Mouse (Mus musculus) E14TG2a.4 (cell line): ENCODE results near the gene Wdfy1.

Experiments used
- H3K27me3 ChIP-seq: 2 replicates; pipeline ENCODE4 v1.6.1; 2014; ENCODE audit warnings: low read length, control low read depth; ENCODE audit not compliant: insufficient read depth
- H3K36me3 ChIP-seq: 2 replicates; pipeline ENCODE4 v1.6.1; 2014; ENCODE audit warnings: low read length, control low read depth; ENCODE audit not compliant: insufficient read depth
- H3K4me1 ChIP-seq: replicated peaks from 2 replicates; pipeline ENCODE4 v1.6.1; 2014; ENCODE audit warnings: low read depth, low read length, control low read depth
- H3K4me3 ChIP-seq: replicated peaks from 2 replicates; pipeline ENCODE4 v1.5.1; 2014; ENCODE audit warnings: mild to moderate bottlenecking, low read length
- H3K9me3 ChIP-seq: 2 replicates; pipeline ENCODE4 v1.6.1; 2014; ENCODE audit warnings: low read length, control low read depth
- CTCF ChIP-seq: conservative IDR thresholded peaks from 2 replicates; pipeline ENCODE4 v1.5.1; 2014; ENCODE audit warnings: low read length
- NANOG ChIP-seq: IDR thresholded peaks from 2 replicates; pipeline ENCODE4 v1.6.1; 2014; ENCODE audit warnings: borderline replicate concordance, low read length, mixed read lengths
- POU5F1 ChIP-seq: IDR thresholded peaks from 2 replicates; pipeline ENCODE4 v1.6.1; 2014; ENCODE audit warnings: low read length, borderline replicate concordance

The Wdfy1 gene

GRCm38 (mm10) chr1:79678117-79678684 is 97.7 kb downstream of the Wdfy1 start:
- H3K9me3 ChIP-seq, result peaks cover 30% of the 10 kb centered on the region
- H3K4me3 ChIP-seq, result no peak overlapping the region
- H3K27me3 ChIP-seq, result no peaks in the 10 kb centered on the region
- no peaks in the 10 kb centered on the region for H3K4me1 ChIP-seq
- TF ChIP-seq POU5F1 (no peak), NANOG (no peak), CTCF (no peak)
- H3K36me3 ChIP-seq, result no peaks in the 10 kb centered on the region

DNA sequence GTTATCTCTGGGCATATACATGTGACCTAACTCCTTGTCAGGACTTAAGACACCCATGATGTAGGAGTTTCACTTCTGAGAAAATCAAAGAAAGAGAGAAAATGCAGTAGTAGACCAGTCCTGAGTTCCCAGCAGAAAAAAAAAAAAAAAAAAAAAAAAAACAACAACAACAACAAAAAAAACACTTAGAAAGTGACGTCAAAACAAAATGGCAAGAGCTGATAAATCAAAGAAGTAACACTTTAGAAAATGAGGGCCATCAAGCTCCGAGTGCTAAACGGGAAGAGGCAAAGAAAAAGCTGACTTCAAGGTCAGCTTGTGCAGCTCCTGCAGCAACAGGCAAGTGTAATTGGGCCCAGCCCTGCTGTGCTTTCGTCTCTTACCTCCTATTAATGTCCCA is 100.2 kb downstream of the Wdfy1 start:
- TF ChIP-seq CTCF, result no peak
- no peak for TF ChIP-seq NANOG
- no peak for TF ChIP-seq POU5F1
- Histone ChIP-seq H3K27me3 (peaks cover 10% of the 10 kb centered on the region), H3K4me1 (no peaks in the 10 kb centered on the region; the same call in 1 of the 2 replicates), H3K4me3 (no peak overlapping the region), H3K9me3 (peaks cover 48% of the 10 kb centered on the region), H3K36me3 (no peaks in the 10 kb centered on the region)

DNA sequence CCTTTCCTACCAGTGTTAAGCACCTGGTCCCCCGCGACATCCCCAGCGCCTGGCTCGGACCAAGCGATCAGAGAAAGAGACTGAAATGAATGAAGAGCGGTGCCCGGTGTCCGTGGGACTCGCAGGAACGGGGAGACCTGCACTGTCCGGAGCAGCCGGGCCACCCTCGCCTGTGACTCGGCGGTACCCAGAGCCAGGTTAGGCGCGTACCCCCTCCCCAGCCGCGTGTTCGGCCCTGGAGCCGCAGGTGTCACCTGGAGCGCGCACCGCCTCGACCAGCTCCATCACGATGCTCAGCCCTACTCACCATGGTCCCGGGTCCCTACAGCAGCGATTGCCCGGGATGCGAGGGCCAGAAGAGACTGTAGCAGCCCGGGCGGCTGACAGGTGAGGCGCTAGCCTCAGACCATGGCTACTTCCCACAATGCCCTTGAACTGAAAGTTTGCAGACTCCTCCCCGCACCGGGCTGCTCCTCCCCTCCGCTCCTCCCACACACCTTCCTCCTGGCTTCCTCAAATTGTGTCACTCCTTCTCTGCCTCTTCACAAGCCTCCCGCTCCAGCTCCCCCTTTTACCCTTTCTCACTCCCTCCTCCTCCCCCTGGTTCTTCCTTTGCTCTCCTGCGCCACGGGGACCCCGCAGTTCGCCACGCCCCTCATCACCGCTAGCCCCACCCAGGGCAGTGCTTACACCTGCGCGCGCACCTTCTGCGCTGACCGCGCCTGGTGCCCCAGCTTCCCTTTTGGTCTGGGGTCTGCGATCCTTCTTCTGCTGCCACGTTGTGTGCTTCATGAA is 104.2 kb downstream of the Wdfy1 start, which contains the start of gene Ap1s3:
Ap1s3 (minus strand) TSS at position 430 of the 795 bp plus-strand sequence.
- H3K27me3 ChIP-seq, result peaks cover 17% of the 10 kb centered on the region
- peaks cover 54% of the 10 kb centered on the region for H3K9me3 ChIP-seq
- H3K4me3 ChIP-seq, result peak within 1 kb of the TSS; percentile 80
- H3K36me3 ChIP-seq, result no peaks in the 10 kb centered on the region
- no peaks in the 10 kb centered on the region; the same call in 1 of the 2 replicates for H3K4me1 ChIP-seq
- TF ChIP-seq POU5F1, result no peak
- TF ChIP-seq NANOG, result no peak
- no peak for TF ChIP-seq CTCF

DNA sequence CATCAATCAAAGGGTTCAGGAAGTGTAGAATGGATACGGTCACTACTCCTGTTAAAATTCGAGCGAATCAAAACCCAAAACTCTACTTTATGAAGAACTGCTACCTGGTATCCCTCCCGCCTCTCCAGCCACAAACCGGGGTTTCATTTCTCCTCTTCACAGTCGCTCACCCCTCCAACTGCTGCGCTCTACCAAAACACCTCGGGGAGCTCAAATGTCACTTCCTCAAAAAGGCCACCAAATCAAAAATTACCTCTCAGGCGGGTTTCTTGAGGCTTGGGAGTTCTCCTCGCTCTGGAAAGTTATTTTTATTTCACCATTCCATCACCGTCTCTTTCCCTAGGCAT is 104.8 kb downstream of the Wdfy1 start:
- Histone ChIP-seq H3K9me3 (peaks cover 57% of the 10 kb centered on the region), H3K27me3 (peaks cover 17% of the 10 kb centered on the region), H3K36me3 (no peaks in the 10 kb centered on the region), H3K4me3 (peak overlapping the region; percentile 80), H3K4me1 (no peaks in the 10 kb centered on the region; the same call in 1 of the 2 replicates)
- TF ChIP-seq POU5F1 (no peak), CTCF (no peak), NANOG (no peak)

- no peaks in the 10 kb centered on the region; the same call in 1 of the 2 replicates for H3K4me1 ChIP-seq
Measured at GRCm38 (mm10) chr1:79669419-79669974, 106.4 kb downstream of the Wdfy1 start.

DNA sequence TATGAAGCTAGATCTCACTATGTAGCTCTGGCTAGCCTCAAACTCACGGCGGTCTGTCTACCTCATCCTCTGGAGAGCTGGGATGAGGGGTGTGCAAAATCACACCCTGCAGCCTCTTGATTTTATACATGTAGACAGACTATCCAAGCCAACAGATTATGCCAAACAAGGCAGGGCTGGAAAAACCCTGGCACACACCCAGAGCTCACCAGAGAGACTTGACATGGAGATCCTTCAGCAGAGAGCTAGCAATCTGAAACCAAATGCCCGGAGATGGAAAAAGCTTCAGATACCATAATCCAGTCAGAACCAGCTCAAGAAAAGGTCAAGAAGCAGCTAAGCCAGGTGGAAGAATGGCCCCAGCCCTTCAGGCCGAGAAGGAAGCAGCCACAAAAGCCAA is 111.0 kb downstream of the Wdfy1 start:
- H3K27me3 ChIP-seq, result no peaks in the 10 kb centered on the region
- H3K9me3 ChIP-seq, result peaks cover 19% of the 10 kb centered on the region
- H3K4me1 ChIP-seq, result no peaks in the 10 kb centered on the region
- no peaks in the 10 kb centered on the region for H3K36me3 ChIP-seq
- no peak overlapping the region for H3K4me3 ChIP-seq
- TF ChIP-seq POU5F1 (no peak), CTCF (no peak)

More at GRCm38 (mm10) chr1:79669419-79669974, 106.4 kb downstream of the Wdfy1 start:
- Histone ChIP-seq H3K4me3 (no peak overlapping the region), H3K36me3 (no peaks in the 10 kb centered on the region), H3K27me3 (peaks cover 17% of the 10 kb centered on the region), H3K9me3 (peaks cover 55% of the 10 kb centered on the region)
- TF ChIP-seq NANOG, result no peak
- no peak for TF ChIP-seq CTCF
- TF ChIP-seq POU5F1, result no peak

GRCm38 (mm10) chr1:79659598-79659997 is 116.3 kb downstream of the Wdfy1 start:
- Histone ChIP-seq H3K9me3 (no peaks in the 10 kb centered on the region; the same call in 1 of the 2 replicates), H3K4me3 (no peak overlapping the region), H3K27me3 (no peaks in the 10 kb centered on the region), H3K36me3 (no peaks in the 10 kb centered on the region), H3K4me1 (no peaks in the 10 kb centered on the region)
- no peak for TF ChIP-seq NANOG
- no peak for TF ChIP-seq CTCF
- TF ChIP-seq POU5F1, result no peak

DNA sequence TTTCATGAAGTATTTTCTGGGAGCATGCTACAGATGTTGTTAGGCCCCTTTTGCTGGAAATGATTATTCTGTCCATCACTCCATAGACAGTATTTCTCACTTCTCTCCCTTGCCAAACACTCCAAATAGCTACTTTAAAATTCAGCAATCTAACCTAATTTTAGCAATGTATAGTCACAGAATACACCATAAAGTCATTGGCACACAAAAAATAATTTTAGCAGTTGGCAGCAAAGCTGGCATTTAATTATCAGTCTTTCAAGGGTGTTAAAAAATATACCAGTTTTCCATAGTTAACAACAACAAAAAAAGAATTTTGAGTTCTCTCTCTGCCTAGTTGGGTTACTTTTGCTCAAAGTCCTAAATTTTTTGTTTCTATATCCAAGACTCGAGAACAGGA is 118.5 kb downstream of the Wdfy1 start:
- H3K4me1 ChIP-seq, result no peaks in the 10 kb centered on the region
- H3K9me3 ChIP-seq, result no peaks in the 10 kb centered on the region
- no peak overlapping the region for H3K4me3 ChIP-seq
- H3K27me3 ChIP-seq, result no peaks in the 10 kb centered on the region
- H3K36me3 ChIP-seq, result no peaks in the 10 kb centered on the region
- no peak for TF ChIP-seq POU5F1
- no peak for TF ChIP-seq NANOG
- no peak for TF ChIP-seq CTCF
